Mouse (Mus musculus): ENCODE measurements around the gene Mgat5. TPM values are rescaled to one million over a fixed set of nuclear protein-coding genes. Genes with fewer than 3 reads are reported as not detected.

Gene Mgat5
- polyA plus RNA-seq, 1 experiment: not detected

DNA sequence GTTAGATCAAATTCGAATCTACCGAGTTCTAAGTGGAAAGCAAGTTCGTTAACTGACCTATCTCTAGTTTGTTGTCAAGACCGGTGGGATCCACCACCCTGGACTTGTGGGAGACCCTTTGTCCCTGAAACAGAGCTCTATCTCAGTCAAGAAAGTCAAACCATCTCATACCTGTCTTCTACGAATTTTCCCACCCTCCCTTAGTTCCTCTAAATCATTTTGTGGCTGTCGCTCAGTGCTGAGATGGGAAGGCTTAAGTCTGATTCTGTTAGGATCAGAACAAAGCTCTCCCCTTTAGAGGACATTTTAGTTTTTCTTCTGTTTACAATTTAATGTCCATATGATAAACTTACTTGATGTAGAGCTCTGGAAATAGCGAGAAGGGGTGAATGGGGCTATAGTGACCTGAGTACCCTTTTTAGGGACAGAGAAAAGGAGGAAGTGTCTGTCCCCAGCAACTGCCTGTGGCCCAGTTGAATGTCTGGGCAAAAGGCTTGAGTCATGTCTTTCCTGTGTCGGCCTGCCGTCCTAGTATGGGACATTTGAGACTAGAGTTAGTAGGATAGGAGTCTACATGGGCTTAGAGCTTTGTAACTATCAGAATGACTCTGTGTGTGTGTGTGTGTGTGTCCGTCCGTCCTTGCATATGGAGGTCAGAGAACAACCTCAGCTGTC, 2.2 kb downstream of the Mgat5 start:
- no peak for TF ChIP-seq GATA1 (IDR thresholded peaks at IDR 0.05; ENCODE audit: low read length)

DNA sequence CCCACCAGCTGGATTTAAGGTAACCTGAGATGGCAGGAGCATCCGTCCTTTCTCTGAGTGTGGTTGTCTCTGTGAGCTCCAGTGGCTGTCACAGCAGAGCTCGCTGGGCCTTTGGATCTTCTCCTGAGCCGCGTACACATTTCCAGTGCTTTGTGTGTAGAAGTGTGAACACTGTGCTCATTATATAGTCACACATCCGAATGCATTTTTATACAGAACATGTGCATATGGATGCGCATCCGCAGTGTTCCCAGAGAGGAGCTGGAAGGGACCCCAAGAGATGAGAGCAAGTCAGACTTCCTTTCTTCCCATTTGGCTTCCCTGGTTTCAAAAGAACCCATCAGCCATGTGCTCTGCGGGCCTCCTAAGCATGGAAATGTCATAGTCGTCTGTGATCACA, 3.4 kb downstream of the Mgat5 start:
- no peak for TF ChIP-seq GATA1 (IDR thresholded peaks at IDR 0.05; ENCODE audit: low read length)

DNA sequence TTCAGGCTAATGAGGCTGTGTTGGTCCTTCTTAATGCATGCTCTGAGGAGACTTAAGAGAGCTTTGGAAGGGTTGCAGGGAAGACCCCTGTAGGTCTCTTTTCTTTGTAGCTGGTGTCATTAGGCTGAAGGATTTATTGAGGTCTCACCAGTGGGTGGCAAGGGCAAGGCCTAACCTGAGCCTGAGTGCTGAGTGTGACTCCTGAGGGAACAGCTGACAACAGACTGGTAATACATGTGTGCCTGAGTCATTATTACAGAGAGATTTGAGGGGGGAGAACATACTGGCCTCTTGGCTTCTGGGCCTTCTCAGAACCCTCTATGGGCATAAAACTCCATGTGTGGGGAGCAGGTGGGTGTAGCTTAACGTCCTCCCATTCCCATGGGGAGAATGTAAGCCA, 8.0 kb downstream of the Mgat5 start:
- TF ChIP-seq GATA1 (IDR thresholded peaks at IDR 0.05; ENCODE audit: low read length): no peak

DNA sequence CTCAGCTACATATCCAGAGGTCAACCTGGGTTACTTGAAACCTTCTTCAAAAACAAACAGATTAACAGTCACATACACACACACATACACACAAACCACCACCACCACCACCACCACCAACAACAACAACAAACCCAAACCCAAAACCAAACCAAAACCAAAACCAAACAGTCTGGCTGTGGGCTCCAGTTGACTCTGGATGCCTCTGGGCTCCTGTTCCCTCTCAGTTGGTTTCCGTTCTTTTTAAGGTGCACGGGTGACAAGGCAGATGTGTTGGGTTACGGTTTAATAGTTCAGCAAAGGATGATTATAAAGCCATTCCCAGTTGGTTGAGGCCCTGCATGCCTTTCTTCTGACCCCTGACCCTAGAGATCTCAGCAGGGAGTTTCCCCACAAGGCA, 8.6 kb downstream of the Mgat5 start:
- TF ChIP-seq GATA1 (IDR thresholded peaks at IDR 0.05; ENCODE audit: low read length): no peak

DNA sequence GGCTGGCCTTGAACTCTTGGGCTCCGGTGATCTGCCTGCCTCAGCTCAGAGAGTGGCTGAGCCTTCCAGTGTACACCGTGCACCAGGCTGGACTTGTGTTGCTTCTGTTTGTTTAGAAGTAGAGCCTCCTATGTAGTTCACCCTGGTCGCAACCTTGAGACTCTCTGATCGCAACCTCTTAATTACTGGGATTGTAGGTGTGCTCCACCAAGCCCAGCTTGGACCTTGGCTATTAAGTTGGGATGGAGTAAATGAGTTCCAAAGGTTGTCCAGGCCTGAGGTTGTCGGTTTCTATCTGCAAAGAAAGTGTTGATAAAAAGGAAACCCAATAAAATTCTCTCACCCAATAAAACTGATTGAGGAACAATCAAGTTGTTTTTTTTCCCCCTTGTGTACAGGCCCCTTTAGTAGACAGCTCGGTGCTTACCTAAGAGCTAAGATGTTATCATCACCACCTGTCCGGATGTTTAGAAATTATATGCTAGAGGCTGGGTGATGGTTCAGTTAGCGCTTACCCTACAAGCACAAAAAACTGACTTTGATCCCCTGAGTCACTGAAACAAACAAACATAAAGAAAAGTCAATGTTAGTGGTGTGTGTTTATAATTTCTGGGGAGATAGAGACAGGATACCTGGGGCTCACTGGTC, 9.9 kb downstream of the Mgat5 start:
- TF ChIP-seq GATA1 (IDR thresholded peaks at IDR 0.05; ENCODE audit: low read length): no peak

DNA sequence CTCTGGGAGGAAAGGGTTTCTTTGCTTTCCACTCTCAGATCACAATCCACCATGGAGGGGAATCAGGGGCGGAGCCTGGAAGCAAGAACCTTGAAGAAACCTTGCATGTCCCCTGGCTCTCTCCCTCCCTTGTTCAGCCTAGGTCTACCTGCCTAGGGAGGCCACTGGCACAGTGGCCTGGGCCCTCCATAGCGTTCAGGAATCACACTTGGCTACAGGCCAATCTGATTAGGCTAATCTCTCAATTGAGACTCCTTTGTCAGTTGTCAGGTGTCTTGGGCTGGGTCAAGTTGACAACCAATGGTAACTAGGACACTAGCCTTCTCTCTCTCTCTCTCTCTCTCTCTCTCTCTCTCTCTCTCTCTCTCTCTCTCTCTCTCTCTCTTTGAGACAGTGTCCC, 12.2 kb downstream of the Mgat5 start:
- TF ChIP-seq GATA1 (IDR thresholded peaks at IDR 0.05; ENCODE audit: low read length): no peak

DNA sequence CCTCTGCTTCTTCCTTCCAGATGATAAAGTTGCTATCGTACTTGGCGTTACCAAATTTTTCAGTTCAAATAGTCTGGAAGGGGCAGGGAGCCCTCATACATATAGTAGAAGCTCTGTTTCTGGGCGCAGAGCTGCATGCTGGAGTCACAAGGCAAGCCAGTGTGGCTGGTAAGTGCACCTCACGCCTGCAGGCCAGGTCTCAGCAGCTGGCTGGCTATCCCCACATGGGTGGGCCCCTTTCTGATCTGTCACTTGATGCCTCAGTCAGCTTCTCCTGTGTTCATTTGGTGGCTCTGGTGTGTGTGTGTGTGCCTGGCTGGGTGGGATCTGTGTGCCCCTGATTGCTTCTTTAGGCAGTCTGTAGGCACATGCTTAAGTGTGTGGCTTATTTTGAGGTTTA, 12.8 kb downstream of the Mgat5 start:
- no peak for TF ChIP-seq GATA1 (IDR thresholded peaks at IDR 0.05; ENCODE audit: low read length)

DNA sequence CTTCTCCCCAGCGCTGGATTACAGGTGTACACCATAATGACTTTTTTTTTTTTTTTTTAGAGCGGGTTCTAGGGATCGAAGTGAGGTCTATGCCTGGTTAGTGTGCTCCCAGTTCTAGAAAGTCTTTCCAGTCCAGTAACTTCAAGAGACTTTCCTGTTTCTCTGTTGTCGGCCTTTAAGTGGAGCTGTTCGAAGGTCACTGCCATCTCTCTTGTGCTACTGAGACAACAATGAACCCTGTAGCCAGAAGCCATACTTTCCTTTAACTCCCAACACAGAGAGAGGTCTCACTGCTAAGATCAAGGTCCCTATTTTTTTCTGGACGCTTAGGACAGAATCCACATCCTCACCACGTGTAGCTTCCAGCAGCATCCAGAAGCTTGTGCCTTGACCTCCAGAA, 13.4 kb downstream of the Mgat5 start:
- TF ChIP-seq GATA1 (IDR thresholded peaks at IDR 0.05; ENCODE audit: low read length): no peak

DNA sequence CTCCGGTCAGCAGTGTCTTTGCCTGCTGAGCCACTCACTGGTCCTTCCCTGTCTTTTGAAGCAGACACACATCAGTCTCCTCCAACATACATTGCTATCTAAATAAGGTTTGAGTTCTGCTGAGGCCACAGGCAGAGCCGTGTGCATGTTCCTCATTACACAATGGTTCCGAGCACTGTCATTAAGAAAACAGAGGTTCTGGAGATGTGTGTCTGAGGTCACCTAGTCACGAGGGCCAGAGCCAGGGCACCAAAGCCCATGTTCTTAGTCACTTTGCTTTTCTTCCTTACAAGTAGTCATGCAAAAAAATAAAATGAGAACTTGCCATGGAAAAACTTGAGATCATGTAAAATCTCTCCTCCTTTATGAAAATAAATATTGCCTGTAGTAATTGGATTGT, 14.3 kb downstream of the Mgat5 start:
- TF ChIP-seq GATA1 (IDR thresholded peaks at IDR 0.05; ENCODE audit: low read length): no peak

DNA sequence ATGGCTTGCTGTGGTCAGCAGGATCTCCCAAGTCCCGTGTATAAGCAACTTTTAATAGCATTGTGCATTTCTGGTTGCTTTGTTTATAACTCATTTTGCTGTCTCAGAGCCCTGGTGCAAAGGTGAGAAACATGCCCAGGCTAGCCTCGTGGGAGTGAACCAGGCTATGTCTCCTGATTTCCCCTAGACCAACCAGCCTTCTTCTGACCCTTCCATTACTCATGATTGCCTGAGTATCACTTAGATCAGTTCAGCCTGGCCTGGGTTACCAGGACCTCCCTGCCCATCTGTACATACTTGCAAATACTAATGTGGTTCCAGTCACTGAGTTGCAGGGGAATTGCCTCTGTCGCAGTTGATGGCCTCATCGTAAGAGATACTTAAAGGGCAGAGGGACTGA, 14.8 kb downstream of the Mgat5 start:
- TF ChIP-seq GATA1 (IDR thresholded peaks at IDR 0.05; ENCODE audit: low read length): no peak

DNA sequence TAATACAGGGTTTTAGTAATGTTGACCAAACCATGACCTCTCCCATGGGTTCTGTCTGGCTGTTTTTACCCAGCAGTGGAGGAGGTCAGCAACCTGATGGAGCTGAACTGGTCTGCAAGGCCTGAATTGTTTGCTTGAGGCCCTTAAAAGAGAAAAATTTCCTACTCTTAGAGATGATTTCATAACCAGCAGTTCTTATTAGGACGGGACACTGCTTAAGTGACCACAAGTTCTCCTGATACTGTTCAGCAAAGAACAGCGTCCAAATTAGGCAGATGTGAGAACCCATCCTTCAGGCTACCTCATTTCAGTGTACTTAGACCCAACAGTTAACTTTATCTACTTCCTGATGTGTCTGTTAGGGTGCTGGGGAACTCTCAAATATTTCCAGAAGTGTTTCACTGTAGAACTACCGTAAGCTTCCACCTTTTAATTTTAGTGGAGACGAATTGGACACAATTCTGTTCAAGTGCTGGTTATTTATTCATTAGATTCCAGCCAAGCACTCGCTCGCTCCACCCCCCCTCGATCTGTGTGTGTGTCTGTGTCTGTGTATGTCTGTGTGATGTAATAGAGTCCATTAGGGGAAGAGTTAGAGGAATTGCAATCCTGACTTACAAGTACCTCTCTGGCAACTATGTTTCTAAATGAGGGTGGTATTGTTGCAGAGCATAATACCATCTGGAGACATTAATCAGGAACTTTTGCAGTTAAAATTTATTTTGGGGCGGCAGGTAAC, 17.4 kb downstream of the Mgat5 start:
- no peak for TF ChIP-seq GATA1 (IDR thresholded peaks at IDR 0.05; ENCODE audit: low read length)

DNA sequence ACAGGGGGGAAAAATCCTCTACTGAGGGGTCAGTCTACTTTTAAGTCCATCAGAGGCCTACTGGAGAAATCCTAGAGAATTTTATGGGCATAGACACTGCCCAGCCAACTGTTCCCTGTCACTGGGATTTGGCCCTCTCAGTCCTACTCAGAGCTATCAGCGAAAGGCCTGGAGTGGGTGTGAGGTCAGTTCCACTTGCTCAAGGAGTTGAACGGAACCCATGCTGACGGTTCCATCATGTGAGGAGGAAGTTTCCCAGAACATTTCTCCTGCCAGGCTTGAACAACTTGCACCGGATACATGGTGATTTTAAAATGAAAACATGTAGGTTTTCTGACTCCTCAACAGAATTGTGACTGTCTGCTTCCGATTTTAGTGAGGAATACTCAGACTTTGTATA, 20.2 kb downstream of the Mgat5 start:
- TF ChIP-seq GATA1 (IDR thresholded peaks at IDR 0.05; ENCODE audit: low read length): no peak

DNA sequence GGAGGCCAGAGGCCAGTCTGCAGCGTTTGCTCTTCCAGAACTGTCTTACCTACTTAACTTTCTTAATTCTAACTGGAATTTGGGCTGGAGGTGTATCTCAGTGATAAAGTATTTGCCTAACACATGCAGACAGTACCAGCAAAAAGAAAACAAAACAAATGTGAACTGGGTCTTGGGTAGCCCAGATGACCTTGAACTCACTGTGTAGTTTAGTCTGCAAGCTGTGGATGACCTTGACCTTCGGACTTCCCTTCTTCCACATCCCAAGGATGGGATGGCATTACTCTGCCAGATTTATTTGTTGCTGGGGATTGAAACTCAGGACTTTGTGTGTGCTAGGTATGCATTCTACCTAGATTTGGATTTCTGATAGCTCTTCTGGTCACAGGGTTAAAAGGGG, 24.2 kb downstream of the Mgat5 start:
- no peak for TF ChIP-seq GATA1 (IDR thresholded peaks at IDR 0.05; ENCODE audit: low read length)

DNA sequence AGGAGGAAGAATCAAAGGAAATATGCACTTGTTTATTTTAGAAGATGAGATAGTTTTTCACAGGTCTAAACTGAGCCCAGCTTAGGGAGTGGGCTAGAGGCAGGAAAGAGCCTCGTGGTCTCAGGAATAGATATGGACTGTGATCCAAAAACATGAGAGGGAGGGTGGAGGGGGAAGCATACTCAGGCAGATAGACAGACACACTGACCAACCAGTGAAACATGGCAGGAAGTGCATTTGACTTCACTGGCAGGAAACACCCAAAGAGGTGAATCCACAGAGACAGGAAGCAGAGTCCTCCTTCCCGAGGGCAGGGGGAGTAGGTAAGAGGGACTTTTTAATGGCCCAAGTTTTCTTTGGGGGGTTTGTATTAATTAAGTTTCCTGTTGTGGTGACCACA, 25.7 kb downstream of the Mgat5 start:
- no peak for TF ChIP-seq GATA1 (IDR thresholded peaks at IDR 0.05; ENCODE audit: low read length)

DNA sequence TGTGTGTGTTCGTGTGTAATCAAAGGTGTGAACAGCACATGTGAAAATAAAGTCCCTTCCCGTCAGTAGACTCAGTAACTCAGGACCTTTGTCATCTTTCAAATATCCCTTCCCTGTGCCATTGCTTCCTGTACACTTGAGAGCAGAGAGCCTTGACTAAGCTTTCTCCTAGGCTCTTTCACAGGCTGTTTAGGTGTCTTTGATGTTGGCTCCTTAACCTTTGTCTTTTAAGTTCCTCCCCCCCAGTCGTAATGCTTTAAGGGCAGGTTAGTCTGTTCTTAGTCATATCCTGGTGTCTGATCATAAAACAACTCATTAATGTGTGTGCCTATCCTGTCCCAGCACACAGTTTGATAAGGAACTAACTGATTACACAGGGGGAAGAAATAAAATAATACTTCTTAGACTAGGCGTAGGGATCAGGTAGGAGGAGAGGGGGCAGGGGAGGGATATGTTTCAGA, 28.4 kb downstream of the Mgat5 start:
- no peak for TF ChIP-seq GATA1 (IDR thresholded peaks at IDR 0.05; ENCODE audit: low read length)

DNA sequence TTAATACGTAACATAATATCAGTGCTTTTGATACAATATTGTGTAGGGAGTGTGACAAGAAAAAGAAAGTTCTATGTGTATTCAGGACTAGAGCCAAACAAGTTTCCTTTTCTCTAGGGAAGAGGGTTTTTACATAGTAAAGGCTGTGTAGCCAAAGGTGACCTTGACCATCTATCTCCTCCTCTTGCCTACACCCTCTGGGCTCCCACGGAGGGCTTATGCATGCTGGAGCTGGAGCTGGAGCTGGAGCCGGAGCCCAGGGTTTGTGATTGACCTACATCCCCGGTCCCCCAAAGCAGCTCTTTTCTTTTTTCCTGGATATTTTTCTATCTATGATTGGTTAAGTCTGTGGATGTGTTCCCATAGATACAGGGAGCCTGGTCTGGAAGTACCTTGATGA, 30.3 kb downstream of the Mgat5 start:
- no peak for TF ChIP-seq GATA1 (IDR thresholded peaks at IDR 0.05; ENCODE audit: low read length)

DNA sequence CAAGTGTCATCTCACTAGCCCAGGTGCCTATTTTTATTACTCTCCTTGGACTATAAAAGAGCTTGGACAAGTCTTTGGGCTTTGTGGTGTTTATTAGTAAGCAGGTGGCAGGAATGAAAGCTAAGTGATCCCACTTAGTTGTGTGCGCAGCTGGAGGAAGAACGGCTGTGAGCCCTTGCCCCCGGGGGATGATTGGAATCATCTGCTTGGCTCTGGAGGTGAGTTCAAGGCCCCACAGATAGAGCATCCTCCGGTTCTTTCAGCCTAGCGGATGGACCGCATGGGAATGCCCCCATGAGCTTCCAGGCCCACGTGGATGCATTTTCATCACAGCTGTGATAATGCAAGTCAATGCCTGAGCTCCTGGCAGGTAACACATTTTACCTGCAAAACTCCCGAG, 31.6 kb downstream of the Mgat5 start:
- no peak for TF ChIP-seq GATA1 (IDR thresholded peaks at IDR 0.05; ENCODE audit: low read length)

All from G1E-ER4 (cell line).